Mouse (Mus musculus) heart, postnatal 0 days (tissue): ENCODE measurements around the gene Itm2b.

ENCODE experiments used
- CTCF ChIP-seq: IDR thresholded peaks from 2 replicates; pipeline ENCODE4 v1.5.1; 2016; ENCODE audit warnings: antibody characterized with exemption, control low read depth, low read depth
- EP300 ChIP-seq: IDR thresholded peaks from 2 replicates; pipeline ENCODE4 v1.6.1; 2016; ENCODE audit warnings: antibody characterized with exemption, low read depth

DNA sequence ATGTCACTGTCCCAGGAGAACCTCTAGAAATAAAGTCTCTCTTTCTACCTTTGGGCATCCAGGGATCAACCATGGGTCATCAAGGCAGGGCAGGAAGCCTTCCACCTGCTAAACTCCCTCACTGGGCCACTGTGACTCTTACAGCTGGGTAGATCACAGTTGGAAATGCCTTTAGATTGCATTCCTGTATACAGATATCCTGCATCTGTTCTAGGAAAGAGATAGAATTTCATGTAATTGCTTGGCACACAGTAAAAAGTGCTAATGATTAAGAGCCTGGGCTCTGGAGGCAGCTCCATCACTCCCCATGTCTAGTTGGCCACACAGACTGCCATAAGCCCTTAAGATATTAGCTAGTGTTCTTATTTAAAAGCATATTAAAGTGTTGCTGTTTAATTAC lies 38.5 kb upstream of the Itm2b start:
- TF ChIP-seq CTCF (no peak), EP300 (no peak)
